Mouse (Mus musculus): Measurements from ENCODE around the gene Fzd10. TPM values are rescaled to one million over a fixed set of nuclear protein-coding genes. Genes with fewer than 3 reads are reported as not detected.

The Fzd10 gene
- total RNA-seq, 1 experiment from 2014 or later = not detected

DNA sequence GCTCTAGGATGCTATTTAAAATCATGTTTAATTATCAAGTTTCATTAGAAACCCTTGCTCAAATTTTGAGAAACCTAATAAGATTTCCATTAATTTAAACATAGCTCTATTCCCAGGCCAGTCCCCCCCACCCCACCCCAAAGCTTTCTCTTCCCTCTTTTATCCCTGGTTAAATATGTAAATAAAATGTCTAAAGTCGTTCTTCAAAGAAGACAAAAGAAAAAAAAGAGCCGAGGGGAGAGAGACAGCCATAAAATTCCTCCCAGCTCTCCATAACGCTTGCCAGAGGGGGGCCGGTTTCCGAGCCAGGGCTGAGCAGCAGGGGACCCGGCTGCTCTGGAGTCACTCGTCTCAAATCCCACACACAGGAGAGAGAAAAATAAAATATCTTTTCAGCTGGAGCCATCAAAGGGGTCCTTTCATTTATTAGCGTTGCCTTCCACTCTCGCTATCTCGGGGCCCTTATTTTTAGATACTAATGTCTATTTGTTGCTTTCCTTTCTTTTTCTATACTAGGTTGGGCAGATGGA lies 2.4 kb upstream of the Fzd10 start:
- ATAC-seq (replicated peaks in 1 of 2; ENCODE audit: insufficient read depth in 1 of 2, low FRiP score in 2 of 2, low TSS enrichment in 1 of 2, low read depth in 1 of 2, poor library complexity in 2 of 2, severe bottlenecking in 2 of 2) = no peak

DNA sequence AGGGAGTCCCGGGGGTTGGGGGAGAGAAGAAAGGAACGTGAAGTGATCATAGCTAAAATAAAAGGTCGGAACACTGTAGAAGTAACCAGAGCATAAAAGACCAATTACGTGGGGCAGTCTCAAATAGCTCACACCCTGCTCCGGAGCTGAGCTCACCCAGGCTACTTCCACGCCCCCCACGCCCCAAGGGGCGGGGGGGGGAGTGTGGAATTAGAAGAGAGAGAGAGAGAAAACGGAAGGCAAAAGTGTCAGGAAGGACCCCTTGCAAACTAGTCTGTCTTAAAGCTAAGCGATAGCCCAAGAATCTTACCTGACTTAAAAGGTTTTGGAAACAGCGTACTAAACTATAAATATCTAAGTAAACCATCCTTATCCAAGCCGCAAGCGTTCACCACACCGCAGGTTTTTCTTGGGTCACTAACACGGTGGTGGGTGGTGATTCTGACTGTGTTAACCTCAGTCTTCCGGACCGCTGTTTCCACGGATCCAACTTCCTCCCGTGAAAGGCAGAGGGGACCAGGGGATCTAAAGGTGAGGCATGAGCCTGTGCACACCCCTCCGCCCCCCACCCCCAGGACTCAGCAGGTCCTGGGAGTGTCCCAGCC lies 1.8 kb upstream of the Fzd10 start:
- ATAC-seq (replicated peaks in 1 of 2; ENCODE audit: insufficient read depth in 1 of 2, low FRiP score in 2 of 2, low TSS enrichment in 1 of 2, low read depth in 1 of 2, poor library complexity in 2 of 2, severe bottlenecking in 2 of 2) = peak; percentile 46 to 53

DNA sequence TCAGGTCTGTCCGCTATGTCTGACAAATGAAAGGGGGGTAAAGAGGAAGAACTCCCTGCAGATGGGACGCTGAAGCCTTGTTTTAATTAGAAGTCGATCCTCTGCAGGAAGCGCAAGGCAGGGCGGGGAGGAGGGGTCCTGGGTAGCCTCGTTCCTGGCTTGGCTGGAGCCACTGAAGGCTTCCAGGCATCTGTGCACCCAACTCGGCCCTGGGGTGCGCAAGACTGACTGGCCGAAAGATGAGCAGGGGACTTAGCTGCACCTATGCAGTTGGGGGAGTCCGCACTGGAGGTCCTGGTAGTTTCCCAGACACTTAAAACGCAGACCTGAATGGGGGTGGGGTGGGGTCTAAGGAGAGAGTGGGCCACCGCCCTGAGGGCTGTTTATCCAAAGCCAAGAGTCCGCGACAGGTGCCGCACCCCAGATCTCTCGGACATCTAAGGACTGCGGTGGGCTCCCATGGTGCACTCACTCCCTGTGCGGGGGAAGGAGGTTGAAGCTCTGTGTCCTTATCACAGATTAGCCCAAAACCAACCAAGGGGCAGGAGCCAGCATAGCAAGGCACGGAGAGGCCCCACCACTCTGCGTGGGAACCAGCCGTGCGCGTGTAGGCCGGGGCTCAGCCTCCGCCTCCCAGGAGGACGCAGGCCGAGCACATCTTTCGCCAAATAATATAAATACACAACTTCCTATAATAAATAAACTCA lies 1.1 kb upstream of the Fzd10 start:
- ATAC-seq (replicated peaks in 1 of 2; ENCODE audit: insufficient read depth in 1 of 2, low FRiP score in 2 of 2, low TSS enrichment in 1 of 2, low read depth in 1 of 2, poor library complexity in 2 of 2, severe bottlenecking in 2 of 2) = no peak; a peak in 1 of 4 replicates

DNA sequence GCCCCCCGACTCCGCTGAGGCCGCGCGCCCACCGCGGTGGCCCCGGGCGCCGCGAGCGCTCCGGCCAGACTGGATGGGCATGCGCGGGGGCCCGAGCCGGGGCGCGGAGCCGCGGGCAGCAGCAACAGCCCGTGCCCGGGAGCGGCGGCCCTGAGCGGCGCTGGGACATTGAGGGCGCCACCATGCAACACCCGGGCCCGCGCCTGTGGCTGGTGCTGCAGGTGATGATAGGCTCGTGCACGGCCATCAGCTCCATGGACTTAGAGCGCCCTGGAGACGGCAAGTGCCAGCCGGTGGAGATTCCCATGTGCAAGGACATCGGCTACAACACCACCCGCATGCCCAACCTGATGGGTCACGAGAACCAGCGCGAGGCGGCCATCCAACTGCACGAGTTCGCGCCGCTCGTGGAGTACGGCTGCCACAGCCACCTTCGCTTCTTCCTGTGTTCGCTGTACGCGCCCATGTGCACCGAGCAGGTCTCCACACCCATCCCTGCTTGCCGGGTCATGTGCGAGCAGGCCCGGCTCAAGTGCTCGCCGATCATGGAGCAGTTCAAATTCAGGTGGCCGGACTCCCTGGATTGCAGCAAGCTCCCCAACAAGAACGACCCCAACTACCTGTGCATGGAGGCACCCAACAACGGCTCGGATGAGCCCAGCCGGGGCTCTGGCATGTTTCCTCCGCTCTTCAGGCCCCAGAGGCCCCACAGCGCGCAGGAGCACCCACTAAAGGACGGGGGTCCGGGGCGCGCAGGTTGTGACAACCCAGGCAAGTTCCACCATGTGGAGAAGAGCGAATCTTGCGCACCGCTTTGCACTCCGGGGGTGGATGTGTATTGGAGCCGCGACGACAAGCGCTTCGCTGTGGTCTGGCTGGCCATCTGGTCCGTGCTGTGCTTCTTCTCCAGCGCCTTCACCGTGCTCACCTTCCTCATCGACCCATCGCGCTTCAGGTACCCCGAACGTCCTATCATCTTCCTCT lies 684 bp downstream of the Fzd10 start:
- no peak for ATAC-seq (replicated peaks in 1 of 2; ENCODE audit: insufficient read depth in 1 of 2, low FRiP score in 2 of 2, low TSS enrichment in 1 of 2, low read depth in 1 of 2, poor library complexity in 2 of 2, severe bottlenecking in 2 of 2)

DNA sequence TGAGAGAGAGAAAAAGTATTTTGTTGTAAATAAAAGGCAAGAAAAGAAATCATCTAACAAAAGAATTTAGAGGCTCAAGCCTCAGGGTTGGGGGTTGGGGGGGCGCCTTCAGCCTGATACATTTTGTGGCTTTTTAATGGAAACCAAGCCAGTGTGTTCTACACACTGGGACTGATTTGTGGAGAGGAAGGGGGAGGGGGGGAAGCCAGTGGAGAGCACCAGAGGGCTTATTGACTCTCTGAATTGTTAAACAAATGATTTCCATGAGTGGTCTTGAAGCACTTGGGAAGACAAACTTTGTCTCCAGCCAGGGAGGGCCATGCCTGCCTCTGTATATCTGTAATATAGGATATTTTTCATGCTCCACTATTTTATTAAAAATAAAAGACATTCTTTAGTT lies 3.0 kb downstream of the Fzd10 start:
- ATAC-seq (replicated peaks in 1 of 2; ENCODE audit: insufficient read depth in 1 of 2, low FRiP score in 2 of 2, low TSS enrichment in 1 of 2, low read depth in 1 of 2, poor library complexity in 2 of 2, severe bottlenecking in 2 of 2) = no peak

DNA sequence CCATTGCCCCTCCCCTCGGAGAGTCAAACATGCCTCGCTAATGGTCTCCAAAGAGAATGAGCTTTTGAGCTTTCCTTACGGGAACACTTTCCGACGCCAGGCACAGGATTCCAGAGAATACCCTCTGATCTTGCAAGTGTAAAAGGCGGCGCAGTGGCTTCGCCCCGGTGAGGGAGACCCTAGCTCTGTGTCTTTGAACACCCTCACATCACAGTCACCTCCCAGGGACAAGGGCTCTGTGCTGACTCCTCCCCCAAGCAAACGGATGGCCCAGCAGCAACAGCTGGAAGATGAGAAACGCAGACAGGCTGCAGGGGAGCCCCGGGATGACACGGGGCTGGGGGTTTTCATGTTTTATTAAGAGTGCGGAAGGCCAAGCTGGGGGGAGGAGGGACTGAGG lies 6.0 kb downstream of the Fzd10 start:
- no peak for ATAC-seq (replicated peaks in 1 of 2; ENCODE audit: insufficient read depth in 1 of 2, low FRiP score in 2 of 2, low TSS enrichment in 1 of 2, low read depth in 1 of 2, poor library complexity in 2 of 2, severe bottlenecking in 2 of 2)

DNA sequence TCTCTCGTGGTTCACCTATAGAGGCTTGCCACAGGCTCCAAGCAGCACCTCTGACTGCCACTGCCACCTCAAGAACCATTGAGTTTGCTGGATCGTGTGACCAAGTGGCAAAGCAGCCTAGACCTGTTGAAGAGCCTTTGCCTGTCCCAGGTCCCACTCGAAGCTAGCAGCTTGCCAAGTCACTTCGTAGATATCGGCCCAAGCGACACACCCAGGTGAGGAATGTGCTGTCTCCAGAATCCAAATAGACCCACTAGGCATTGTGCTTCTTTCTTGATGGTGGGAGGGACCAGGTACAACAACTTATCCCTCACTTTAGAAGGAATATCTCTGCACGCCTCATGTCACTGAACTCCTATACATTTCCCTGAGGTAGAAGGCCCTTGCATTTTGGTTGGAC lies 8.4 kb downstream of the Fzd10 start:
- ATAC-seq (replicated peaks in 1 of 2; ENCODE audit: insufficient read depth in 1 of 2, low FRiP score in 2 of 2, low TSS enrichment in 1 of 2, low read depth in 1 of 2, poor library complexity in 2 of 2, severe bottlenecking in 2 of 2) = no peak

DNA sequence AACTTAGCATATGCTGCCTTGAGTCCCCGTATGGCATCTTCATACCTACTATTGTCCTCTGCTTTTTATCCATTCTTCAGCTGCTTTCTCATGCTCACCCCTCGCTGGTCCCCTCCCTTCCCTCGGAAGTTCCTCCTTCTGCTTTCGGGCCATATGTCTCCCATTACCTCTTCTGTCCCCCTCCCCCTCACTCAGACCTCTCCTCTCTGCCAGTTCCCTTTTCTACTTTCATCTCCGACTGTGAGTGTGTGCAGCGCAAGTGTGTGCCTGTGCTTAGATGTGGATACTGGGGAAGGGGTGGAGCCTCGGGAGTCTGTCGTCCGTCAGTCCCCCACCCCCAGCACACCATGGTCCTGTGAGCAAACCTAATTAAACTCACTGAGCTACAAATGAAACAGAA lies 17.0 kb downstream of the Fzd10 start:
- ATAC-seq (replicated peaks in 1 of 2; ENCODE audit: insufficient read depth in 1 of 2, low FRiP score in 2 of 2, low TSS enrichment in 1 of 2, low read depth in 1 of 2, poor library complexity in 2 of 2, severe bottlenecking in 2 of 2) = peak; percentile 93 to 94

DNA sequence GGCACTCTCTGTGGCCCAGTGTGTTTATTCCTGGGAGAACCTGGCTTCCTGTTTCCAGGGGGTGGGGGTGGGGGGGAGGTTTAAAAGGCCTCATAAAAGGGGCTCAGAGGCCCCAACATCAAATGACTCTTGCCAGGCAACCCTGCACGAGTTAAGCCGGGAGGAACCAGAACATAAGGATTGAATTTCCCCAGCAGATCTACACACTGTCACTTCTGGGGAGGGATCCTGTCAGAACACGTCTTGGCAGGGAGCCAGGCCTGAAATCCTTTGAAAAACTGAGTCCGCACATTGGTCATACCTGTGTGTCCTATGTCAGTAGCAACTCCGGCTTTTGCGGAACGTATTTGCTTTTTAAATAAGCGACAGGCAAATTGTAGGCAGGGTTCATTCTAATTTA lies 19.3 kb downstream of the Fzd10 start:
- ATAC-seq (replicated peaks in 1 of 2; ENCODE audit: insufficient read depth in 1 of 2, low FRiP score in 2 of 2, low TSS enrichment in 1 of 2, low read depth in 1 of 2, poor library complexity in 2 of 2, severe bottlenecking in 2 of 2) = no peak

DNA sequence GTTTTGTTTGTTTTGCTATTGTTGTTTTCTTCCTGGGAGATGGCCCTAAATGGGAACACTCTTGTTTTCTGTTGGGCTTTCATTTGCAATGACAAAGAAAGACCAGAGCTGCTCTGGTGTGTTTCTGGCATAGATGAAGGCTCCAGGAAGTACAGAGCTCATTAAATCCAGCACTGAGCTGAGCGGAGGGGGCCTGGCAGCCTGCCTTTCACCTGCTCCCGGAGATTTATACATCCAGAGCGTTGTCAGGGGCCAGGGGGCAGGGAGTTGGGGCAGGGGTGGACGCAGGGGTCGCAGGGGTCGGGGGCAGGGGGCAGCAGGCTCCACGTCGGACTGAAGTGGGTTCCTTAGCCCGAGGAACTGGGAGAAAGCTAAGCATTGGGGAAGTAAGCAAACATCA lies 19.8 kb downstream of the Fzd10 start:
- ATAC-seq (replicated peaks in 1 of 2; ENCODE audit: insufficient read depth in 1 of 2, low FRiP score in 2 of 2, low TSS enrichment in 1 of 2, low read depth in 1 of 2, poor library complexity in 2 of 2, severe bottlenecking in 2 of 2) = no peak

DNA sequence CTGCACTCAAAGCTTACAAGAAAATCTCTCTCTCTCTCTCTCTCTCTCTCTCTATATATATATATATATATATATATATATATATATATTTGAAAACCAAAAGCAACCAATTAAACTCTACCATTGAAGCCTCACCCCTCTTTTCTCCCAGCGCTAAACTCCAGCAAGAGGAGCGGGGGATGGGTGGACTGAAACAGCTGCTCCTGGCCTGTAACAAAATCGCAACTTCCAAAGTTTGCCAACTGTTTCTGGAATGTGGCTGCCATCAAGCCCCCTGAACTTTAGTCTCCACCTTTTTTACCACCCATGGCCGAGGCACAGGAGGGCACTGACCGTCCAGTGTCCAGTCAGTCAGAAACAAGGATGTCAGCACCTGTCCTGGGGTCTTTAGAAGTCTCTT lies 27.1 kb downstream of the Fzd10 start:
- no peak for ATAC-seq (replicated peaks in 1 of 2; ENCODE audit: insufficient read depth in 1 of 2, low FRiP score in 2 of 2, low TSS enrichment in 1 of 2, low read depth in 1 of 2, poor library complexity in 2 of 2, severe bottlenecking in 2 of 2)

DNA sequence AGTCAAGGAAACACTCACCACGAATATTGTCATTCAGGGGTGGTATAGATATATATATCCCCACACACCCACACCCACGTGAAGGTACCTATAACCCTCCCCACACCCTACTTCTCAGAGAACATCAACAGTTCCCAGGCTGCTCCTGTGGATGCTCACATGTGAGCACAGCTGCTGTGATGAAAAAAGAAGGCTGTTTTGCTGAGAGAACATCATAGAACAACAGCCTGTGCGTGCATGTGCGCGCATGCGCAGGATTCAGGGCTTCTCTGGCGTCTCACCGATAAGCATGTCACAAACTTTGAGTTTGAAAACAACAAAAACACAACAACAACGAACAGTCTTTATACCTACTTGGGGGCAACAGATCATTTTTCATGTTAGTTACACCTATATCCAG lies 36.0 kb downstream of the Fzd10 start:
- no peak for ATAC-seq (replicated peaks in 1 of 2; ENCODE audit: insufficient read depth in 1 of 2, low FRiP score in 2 of 2, low TSS enrichment in 1 of 2, low read depth in 1 of 2, poor library complexity in 2 of 2, severe bottlenecking in 2 of 2)

DNA sequence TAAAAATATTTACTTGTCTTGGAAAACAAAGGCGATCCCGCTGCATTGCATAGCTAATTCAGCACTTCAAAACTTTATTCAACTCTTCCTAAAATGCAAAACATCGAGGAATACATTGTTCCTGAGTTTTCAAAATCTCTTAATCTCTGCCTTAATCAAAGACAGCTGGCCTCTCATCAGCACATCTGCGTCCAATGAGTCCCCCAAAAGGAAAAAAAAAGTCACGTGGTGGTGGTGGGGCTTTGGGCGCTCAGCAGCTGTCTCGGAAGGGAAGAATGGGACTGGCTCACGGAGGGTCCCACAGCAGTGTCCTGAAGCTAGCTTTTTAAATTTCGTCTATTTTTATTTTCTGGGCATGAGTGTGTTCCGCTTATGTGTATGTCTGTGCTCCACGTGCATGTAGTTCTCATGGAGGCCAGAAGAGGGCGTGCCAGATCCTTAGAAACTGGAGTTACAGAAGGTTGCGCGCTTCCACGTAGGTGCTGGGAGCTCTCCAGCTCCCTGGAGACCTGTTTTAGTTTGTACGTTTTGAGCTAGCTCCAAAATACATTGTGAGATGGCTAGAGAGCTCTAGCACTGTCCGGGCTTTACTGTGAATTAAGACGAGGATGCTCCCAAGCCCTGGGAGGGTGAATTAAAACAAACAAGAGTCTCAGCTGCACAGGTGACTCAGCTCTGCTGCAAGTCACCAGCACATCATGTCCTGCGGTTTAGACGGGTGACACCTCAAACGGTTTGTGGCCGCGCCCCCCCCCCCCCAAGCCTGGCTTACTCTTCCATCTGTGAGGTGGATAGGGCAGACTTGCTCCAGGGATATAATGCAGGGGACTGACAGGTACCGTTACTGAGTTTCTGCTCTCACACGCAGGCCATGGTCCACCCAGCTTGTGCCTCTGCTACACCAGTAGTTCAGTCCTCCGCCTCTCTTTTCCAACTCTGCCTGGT lies 36.7 kb downstream of the Fzd10 start:
- no peak for ATAC-seq (replicated peaks in 1 of 2; ENCODE audit: insufficient read depth in 1 of 2, low FRiP score in 2 of 2, low TSS enrichment in 1 of 2, low read depth in 1 of 2, poor library complexity in 2 of 2, severe bottlenecking in 2 of 2)

DNA sequence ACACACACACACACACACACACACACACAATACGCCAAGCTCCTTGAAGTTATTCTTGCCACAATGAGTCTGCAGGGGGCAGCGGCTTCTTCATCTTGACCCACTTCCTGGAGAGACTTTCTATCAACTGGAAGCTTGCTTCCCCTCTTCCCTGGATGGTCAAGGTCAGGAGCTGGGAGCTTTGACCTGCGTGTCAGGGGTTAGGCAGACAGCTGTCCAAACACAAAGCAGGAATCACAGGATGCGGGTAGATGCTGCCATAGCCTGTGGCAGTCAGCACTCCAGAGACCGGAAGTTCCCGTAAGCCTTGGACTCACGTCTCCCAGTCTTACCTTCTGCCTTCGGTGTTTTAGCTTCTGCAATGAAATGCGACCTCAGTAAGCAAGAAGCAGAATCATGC lies 38.1 kb downstream of the Fzd10 start:
- no peak for ATAC-seq (replicated peaks in 1 of 2; ENCODE audit: insufficient read depth in 1 of 2, low FRiP score in 2 of 2, low TSS enrichment in 1 of 2, low read depth in 1 of 2, poor library complexity in 2 of 2, severe bottlenecking in 2 of 2)

DNA sequence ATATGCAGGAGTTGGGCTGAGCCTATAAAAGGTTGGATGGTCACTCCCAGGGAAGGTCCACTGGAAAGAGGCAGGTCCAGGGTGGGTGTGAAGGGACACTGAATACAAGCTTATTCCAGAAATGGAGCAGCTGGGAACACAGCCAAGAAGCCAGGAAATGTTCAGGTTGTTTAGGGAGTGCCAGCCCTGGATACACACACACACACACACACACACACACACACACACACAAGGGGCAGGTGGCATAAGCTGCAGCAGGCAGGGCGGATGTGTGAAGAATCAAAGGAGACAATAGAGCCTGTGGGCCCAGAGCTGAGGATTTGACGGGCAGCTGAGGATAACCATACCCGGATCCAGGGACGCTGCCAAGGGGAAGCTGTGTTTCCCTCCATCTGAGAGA lies 42.4 kb downstream of the Fzd10 start:
- no peak for ATAC-seq (replicated peaks in 1 of 2; ENCODE audit: insufficient read depth in 1 of 2, low FRiP score in 2 of 2, low TSS enrichment in 1 of 2, low read depth in 1 of 2, poor library complexity in 2 of 2, severe bottlenecking in 2 of 2)

DNA sequence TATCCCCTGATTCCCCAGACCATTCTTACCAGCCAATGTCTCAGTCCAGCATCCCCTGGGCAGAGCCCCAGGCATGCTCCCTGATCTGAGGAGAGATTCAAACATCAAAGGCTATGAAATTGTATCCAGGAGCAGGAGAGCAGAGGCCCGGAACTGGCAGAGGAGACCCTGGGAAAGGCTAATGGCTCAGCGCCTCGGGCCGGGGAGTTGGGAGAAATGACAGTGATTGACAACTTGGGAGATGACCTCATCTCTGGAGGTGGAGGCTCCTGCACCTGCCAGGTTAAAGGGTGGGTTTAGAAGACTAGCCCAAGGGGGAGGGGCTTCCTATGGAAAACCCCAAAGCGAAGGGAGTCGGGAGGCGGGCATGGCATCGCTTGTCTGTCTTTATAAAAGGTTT lies 45.1 kb downstream of the Fzd10 start:
- no peak for ATAC-seq (replicated peaks in 1 of 2; ENCODE audit: insufficient read depth in 1 of 2, low FRiP score in 2 of 2, low TSS enrichment in 1 of 2, low read depth in 1 of 2, poor library complexity in 2 of 2, severe bottlenecking in 2 of 2)

DNA sequence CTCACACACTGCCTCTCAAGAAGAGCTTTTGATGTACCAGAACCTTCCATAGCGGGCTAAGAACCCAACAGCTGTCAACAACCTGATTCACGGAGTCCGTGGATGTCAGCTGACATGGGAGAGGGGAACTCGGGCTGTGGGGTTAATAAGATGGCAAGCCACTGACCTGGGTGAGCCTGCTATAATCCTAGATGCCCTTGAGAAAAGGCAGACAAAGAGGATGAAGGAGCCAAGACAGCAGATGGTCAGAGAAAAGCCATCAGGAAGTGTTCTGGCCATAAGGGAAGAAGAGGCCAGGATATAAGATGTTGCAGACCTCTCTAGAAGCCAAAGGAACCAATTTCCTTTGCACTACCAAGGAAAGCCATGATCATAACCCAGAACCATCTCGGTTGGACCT lies 45.6 kb downstream of the Fzd10 start:
- no peak for ATAC-seq (replicated peaks in 1 of 2; ENCODE audit: insufficient read depth in 1 of 2, low FRiP score in 2 of 2, low TSS enrichment in 1 of 2, low read depth in 1 of 2, poor library complexity in 2 of 2, severe bottlenecking in 2 of 2)

All from hematopoietic stem cell, adult 5-6 weeks (primary cell).